Comparison of ENCODE assay signal across 8 mouse cellular contexts in genomic region chrX:48143415-48144335, GRCm38 (mm10). TPM values are rescaled to one million over a fixed set of nuclear protein-coding genes. Genes with fewer than 3 reads are reported as not detected.
DNase-seq lines count a peak whose midpoint lies in the region; ATAC-seq lines count a peak whose summit lies in the region.

No protein-coding gene starts in this region.

- DNase-seq in heart, postnatal 10 days: no peak
- peak; percentile 24 for DNase-seq in embryonic facial prominence, embryonic 14.5 days (ENCODE audit: low spot score)
- DNase-seq in kidney, postnatal 14 days: peak; percentile 41
- DNase-seq in thymus, postnatal 10 days (ENCODE audit: low spot score in 2 of 2): peak; percentile 72 to 78
- no peak for DNase-seq in cerebellum, adult 11 months
- DNase-seq in frontal cortex, postnatal 14 days (ENCODE audit: low spot score in 2 of 2): no peak

- WGBS in heart, embryonic 11.5 days (ENCODE audit: insufficient replicate concordance): 37% methylated on average over 26 of the region's 26 CpGs
- WGBS in embryonic facial prominence, embryonic 14.5 days: 44% methylated on average over 21 of the region's 26 CpGs
- WGBS in macrophage (ENCODE audit: missing documents): 29% methylated on average over 21 of the region's 26 CpGs

- H3K9ac ChIP-seq in heart, embryonic 11.5 days (ENCODE audit: low read depth, low read length): peak overlapping the region; percentile 28; the same call in 1 of the 2 replicates
- 0 out of 2 replicates have a peak overlapping the region, but pooled peaks have one; percentile 43 for H3K9ac ChIP-seq in embryonic facial prominence, embryonic 14.5 days (ENCODE audit: low read depth, low read length)

- 0 out of 2 replicates have a peak, but pooled peaks have one; percentile 49 for ATAC-seq in heart, embryonic 11.5 days (replicated peaks; ENCODE audit: insufficient number of reproducible peaks, low FRiP score, low TSS enrichment)
- no peak; the same call in 1 of the 2 replicates for ATAC-seq in embryonic facial prominence, embryonic 14.5 days (ENCODE audit: low read depth)

- H3K4me2 ChIP-seq in heart, embryonic 11.5 days: peak overlapping the region; percentile 52
- peak overlapping the region; percentile 49 for H3K4me2 ChIP-seq in embryonic facial prominence, embryonic 14.5 days (ENCODE audit: low read depth, low read length)

- peak overlapping the region; percentile 25; the same call in 1 of the 2 replicates for H3K4me3 ChIP-seq in heart, embryonic 11.5 days (ENCODE audit: low read depth, low read length)
- H3K4me3 ChIP-seq in embryonic facial prominence, embryonic 14.5 days (ENCODE audit: low read depth, low read length): peak overlapping the region; percentile 29
- no peak overlapping the region; the same call in 1 of the 2 replicates for H3K4me3 ChIP-seq in macrophage (ENCODE audit: inconsistent target)

- no peaks in the 10 kb centered on the region for H3K4me1 ChIP-seq in heart, embryonic 11.5 days (ENCODE audit: control insufficient read depth, insufficient read depth, low read length)
- no peaks in the 10 kb centered on the region; the same call in 1 of the 2 replicates for H3K4me1 ChIP-seq in embryonic facial prominence, embryonic 14.5 days (ENCODE audit: control insufficient read depth, insufficient read depth, low read length)

- intact Hi-C loops in heart, postnatal 10 days (cut with DNase I): no loop called here

- no peaks in the 10 kb centered on the region for H3K36me3 ChIP-seq in heart, embryonic 11.5 days (ENCODE audit: control insufficient read depth, insufficient read depth, low read length)
- no peaks in the 10 kb centered on the region for H3K36me3 ChIP-seq in embryonic facial prominence, embryonic 14.5 days (ENCODE audit: control insufficient read depth, insufficient read depth, low read length)
- no peaks in the 10 kb centered on the region for H3K36me3 ChIP-seq in macrophage (ENCODE audit: inconsistent target)

- H3K27me3 ChIP-seq in heart, embryonic 11.5 days (ENCODE audit: control insufficient read depth, insufficient read depth, low read length): no peaks in the 10 kb centered on the region
- H3K27me3 ChIP-seq in embryonic facial prominence, embryonic 14.5 days (replicated peaks; ENCODE audit: control insufficient read depth, insufficient read depth, low read length): no peaks in the 10 kb centered on the region

- no peaks in the 10 kb centered on the region for H3K9me3 ChIP-seq in heart, embryonic 11.5 days (replicated peaks; ENCODE audit: control insufficient read depth, low read length)
- no peaks in the 10 kb centered on the region for H3K9me3 ChIP-seq in embryonic facial prominence, embryonic 14.5 days (ENCODE audit: control insufficient read depth, low read length)

- no peak overlapping the region for H3K27ac ChIP-seq in heart, embryonic 11.5 days (ENCODE audit: low read depth, low read length)
- H3K27ac ChIP-seq in embryonic facial prominence, embryonic 14.5 days (replicated peaks; ENCODE audit: low read depth, low read length): no peak overlapping the region
- H3K27ac ChIP-seq in macrophage: peak overlapping the region; percentile 79

- H3K79me2 ChIP-seq in macrophage (ENCODE audit: inconsistent target): peaks cover 24% of the 10 kb centered on the region

RNA-seq across cellular contexts. Expression of gene Sash3, which starts 2.6 kb away (rescaled TPM):
- polyA plus RNA-seq in heart, embryonic 11.5 days (2014; fragmentation: Nextera tagmentation; extraction: Ambion mirVana): 0.76 and 1.0 TPM in 2 replicates
- 1 to 10 TPM; 1.3 to 1.4 TPM for total RNA-seq in heart, postnatal 10 days (2021)
- polyA plus RNA-seq in embryonic facial prominence, embryonic 14.5 days (2014; fragmentation: Nextera tagmentation; extraction: Ambion mirVana): 4.6 and 4.8 TPM in 2 replicates
- total RNA-seq in macrophage (2018; cell fraction: chromatin; rRNA removed): 10 to 100 TPM in 22 of 26 experiments, 1 to 10 TPM in 4; 4.5 to 48.2 (median 19.8) TPM
- total RNA-seq in macrophage (2018; cell fraction: cytosol; rRNA removed): 100 to 1,000 TPM in 6 of 26 experiments, 10 to 100 TPM in 20; 46.5 to 111 (median 85.9) TPM
- total RNA-seq in macrophage (2018; cell fraction: nucleus; rRNA removed): 10 to 100 TPM; 15.3 to 90.7 (median 47.5) TPM
- 69.0 to 81.4 TPM (median 69.1 TPM) in 3 replicates for polyA plus RNA-seq in macrophage (2018)

RNA-seq across cellular contexts. Expression of gene Xpnpep2, which starts 35.1 kb away (rescaled TPM):
- 0.55 and 0.72 TPM in 2 replicates for polyA plus RNA-seq in heart, embryonic 11.5 days (2014; fragmentation: Nextera tagmentation; extraction: Ambion mirVana)
- total RNA-seq in heart, postnatal 10 days (2021): 1 to 10 TPM; 1.5 to 2.1 TPM
- polyA plus RNA-seq in embryonic facial prominence, embryonic 14.5 days (2014; fragmentation: Nextera tagmentation; extraction: Ambion mirVana): 4.6 and 5.8 TPM in 2 replicates
- 1 to 10 TPM in 1 of 26 experiments, not detected in 25; 1.0 TPM for total RNA-seq in macrophage (2018; cell fraction: chromatin; rRNA removed)
- total RNA-seq in macrophage (2018; cell fraction: cytosol; rRNA removed): under 1 TPM in 1 of 26 experiments, not detected in 25; 0.04 TPM
- not detected for total RNA-seq in macrophage (2018; cell fraction: nucleus; rRNA removed)
- polyA plus RNA-seq in macrophage (2018): not detected in 3 replicates

Comparison
In these comparisons a context has a peak if more than half of its experiments do, and no peak if none do; other contexts are left out.
1. DNase-seq: peak in embryonic facial prominence, embryonic 14.5 days (single experiment), kidney, postnatal 14 days (single experiment) and thymus, postnatal 10 days (2 of 2); none in heart, postnatal 10 days (0 of 2), cerebellum, adult 11 months (single experiment) and frontal cortex, postnatal 14 days (0 of 2).
2. RNA of gene Sash3, which starts 2.6 kb away (polyA plus RNA-seq): 69.0 to 81.4 TPM in macrophage; 4.6 to 4.8 TPM in embryonic facial prominence, embryonic 14.5 days and 0.76 to 1.0 TPM in heart, embryonic 11.5 days; every median in the first group is over 10 times any median in the second.